Mouse (Mus musculus): ENCODE measurements around the gene Dock1. TPM values are rescaled to one million over a fixed set of nuclear protein-coding genes. Genes with fewer than 3 reads are reported as not detected.

Dock1 gene
- polyA plus RNA-seq (2015; fragmentation: Nextera tagmentation; extraction: Ambion mirVana), result 29.0 and 31.8 TPM in 2 replicates

- Histone ChIP-seq H3K27ac (peak within 1 kb of the TSS; percentile 93), H3K4me2 (peak within 1 kb of the TSS; percentile 63), H3K4me3 (replicated peaks) (peak within 1 kb of the TSS; percentile 79), H3K4me1 (peaks cover 32% of the 10 kb centered on the region), H3K9me3 (no peaks in the 10 kb centered on the region), H3K27me3 (replicated peaks) (no peaks in the 10 kb centered on the region), H3K36me3 (no peaks in the 10 kb centered on the region; the same call in 1 of the 2 replicates), H3K9ac (peak within 1 kb of the TSS; percentile 86)
- peak; percentile 89 for ATAC-seq (ENCODE audit: insufficient read depth, low FRiP score, low read depth)
- 1% methylated on average over 77 of the region's 77 CpGs for WGBS
These were observed at the start of gene Dock1 for GRCm38 (mm10) chr7:134670312-134671002. TSS of gene Dock1 (plus strand) at chr7:134670654.

- no peak overlapping the region for H3K4me3 ChIP-seq (replicated peaks)
- H3K4me2 ChIP-seq, result no peak overlapping the region
- no peak overlapping the region for H3K9ac ChIP-seq
- no peaks in the 10 kb centered on the region for H3K36me3 ChIP-seq
- no peaks in the 10 kb centered on the region for H3K27me3 ChIP-seq (replicated peaks)
- no peak for ATAC-seq (ENCODE audit: insufficient read depth, low FRiP score, low read depth)
- no peak overlapping the region for H3K27ac ChIP-seq
- no peaks in the 10 kb centered on the region for H3K4me1 ChIP-seq
- WGBS, result 82% methylated on average over 4 of the region's 4 CpGs
- H3K9me3 ChIP-seq, result no peaks in the 10 kb centered on the region
These were observed 42.5 kb upstream of the Dock1 start for GRCm38 (mm10) chr7:134627906-134628305.

GRCm38 (mm10) chr7:134650246-134650830 is 20.1 kb upstream of the Dock1 start:
- no peaks in the 10 kb centered on the region for H3K36me3 ChIP-seq
- no peak overlapping the region for H3K4me3 ChIP-seq (replicated peaks)
- no peak for ATAC-seq (ENCODE audit: insufficient read depth, low FRiP score, low read depth)
- H3K27ac ChIP-seq, result no peak overlapping the region
- no peaks in the 10 kb centered on the region for H3K9me3 ChIP-seq
- 78% methylated on average over 8 of the region's 8 CpGs for WGBS
- H3K4me2 ChIP-seq, result no peak overlapping the region
- H3K4me1 ChIP-seq, result no peaks in the 10 kb centered on the region
- no peak overlapping the region for H3K9ac ChIP-seq
- H3K27me3 ChIP-seq (replicated peaks), result no peaks in the 10 kb centered on the region

- Histone ChIP-seq H3K4me2 (no peak overlapping the region), H3K27ac (no peak overlapping the region), H3K27me3 (replicated peaks) (no peaks in the 10 kb centered on the region), H3K9ac (no peak overlapping the region), H3K36me3 (no peaks in the 10 kb centered on the region), H3K9me3 (no peaks in the 10 kb centered on the region), H3K4me3 (replicated peaks) (no peak overlapping the region), H3K4me1 (no peaks in the 10 kb centered on the region)
- ATAC-seq (ENCODE audit: insufficient read depth, low FRiP score, low read depth), result no peak
- WGBS, result 68% methylated on average over 3 of the region's 3 CpGs
These were observed 19.4 kb upstream of the Dock1 start for GRCm38 (mm10) chr7:134651071-134651470.

- Histone ChIP-seq H3K36me3 (no peaks in the 10 kb centered on the region), H3K4me1 (no peaks in the 10 kb centered on the region), H3K27me3 (replicated peaks) (no peaks in the 10 kb centered on the region), H3K27ac (no peak overlapping the region), H3K9me3 (no peaks in the 10 kb centered on the region), H3K4me3 (replicated peaks) (no peak overlapping the region), H3K9ac (no peak overlapping the region), H3K4me2 (no peak overlapping the region)
- 10% methylated on average over 2 of the region's 2 CpGs for WGBS
- ATAC-seq (ENCODE audit: insufficient read depth, low FRiP score, low read depth), result 0 out of 2 replicates have a peak, but pooled peaks have one; percentile 27
These were observed 7.2 kb upstream of the Dock1 start for GRCm38 (mm10) chr7:134663241-134663640.

- ATAC-seq (ENCODE audit: insufficient read depth, low FRiP score, low read depth), result no peak
- Histone ChIP-seq H3K9me3 (no peaks in the 10 kb centered on the region), H3K4me1 (peaks cover 8% of the 10 kb centered on the region), H3K4me3 (replicated peaks) (no peak overlapping the region), H3K27ac (0 out of 2 replicates have a peak overlapping the region, but pooled peaks have one; percentile 13), H3K36me3 (no peaks in the 10 kb centered on the region), H3K27me3 (replicated peaks) (no peaks in the 10 kb centered on the region), H3K9ac (no peak overlapping the region), H3K4me2 (no peak overlapping the region)
- WGBS, result 61% methylated on average over 5 of the region's 5 CpGs
These were observed 4.7 kb upstream of the Dock1 start for GRCm38 (mm10) chr7:134665642-134666282.

GRCm38 (mm10) chr7:134667271-134667702 is 3.2 kb upstream of the Dock1 start:
- Histone ChIP-seq H3K4me2 (no peak overlapping the region), H3K4me1 (peaks cover 18% of the 10 kb centered on the region), H3K36me3 (no peaks in the 10 kb centered on the region), H3K9ac (no peak overlapping the region), H3K27ac (no peak overlapping the region), H3K27me3 (replicated peaks) (no peaks in the 10 kb centered on the region), H3K9me3 (no peaks in the 10 kb centered on the region), H3K4me3 (replicated peaks) (no peak overlapping the region)
- WGBS, result 82% methylated on average over 4 of the region's 4 CpGs
- no peak for ATAC-seq (ENCODE audit: insufficient read depth, low FRiP score, low read depth)

- 80% methylated on average over 14 of the region's 14 CpGs for WGBS
- H3K4me2 ChIP-seq, result peak overlapping the region; percentile 63
- no peaks in the 10 kb centered on the region for H3K9me3 ChIP-seq
- no peak overlapping the region for H3K9ac ChIP-seq
- no peak for ATAC-seq (ENCODE audit: insufficient read depth, low FRiP score, low read depth)
- peak overlapping the region; percentile 93; the same call in 1 of the 2 replicates for H3K27ac ChIP-seq
- H3K4me3 ChIP-seq (replicated peaks), result peak overlapping the region; percentile 79
- no peaks in the 10 kb centered on the region for H3K27me3 ChIP-seq (replicated peaks)
- H3K4me1 ChIP-seq, result peaks cover 27% of the 10 kb centered on the region
- no peaks in the 10 kb centered on the region; the same call in 1 of the 2 replicates for H3K36me3 ChIP-seq
These were observed 761 bp upstream of the Dock1 start for GRCm38 (mm10) chr7:134669474-134670311.

- Histone ChIP-seq H3K27me3 (replicated peaks) (no peaks in the 10 kb centered on the region), H3K27ac (peak overlapping the region; percentile 93), H3K4me3 (replicated peaks) (peak overlapping the region; percentile 79), H3K4me2 (peak overlapping the region; percentile 63), H3K9me3 (no peaks in the 10 kb centered on the region), H3K4me1 (peaks cover 32% of the 10 kb centered on the region), H3K36me3 (no peaks in the 10 kb centered on the region; the same call in 1 of the 2 replicates), H3K9ac (peak overlapping the region; percentile 86)
- 2% methylated on average over 28 of the region's 28 CpGs for WGBS
- peak; percentile 59 for ATAC-seq (ENCODE audit: insufficient read depth, low FRiP score, low read depth)
These were observed 578 bp downstream of the Dock1 start for GRCm38 (mm10) chr7:134671003-134671461.

GRCm38 (mm10) chr7:134671467-134671901 is 1.0 kb downstream of the Dock1 start:
- no peak for ATAC-seq (ENCODE audit: insufficient read depth, low FRiP score, low read depth)
- 12% methylated on average over 7 of the region's 7 CpGs for WGBS
- no peaks in the 10 kb centered on the region; the same call in 1 of the 2 replicates for H3K36me3 ChIP-seq
- peak overlapping the region; percentile 63 for H3K4me2 ChIP-seq
- H3K9ac ChIP-seq, result peak overlapping the region; percentile 86; the same call in 1 of the 2 replicates
- H3K27me3 ChIP-seq (replicated peaks), result no peaks in the 10 kb centered on the region
- H3K4me1 ChIP-seq, result peaks cover 32% of the 10 kb centered on the region
- H3K9me3 ChIP-seq, result no peaks in the 10 kb centered on the region
- H3K27ac ChIP-seq, result peak overlapping the region; percentile 93
- peak overlapping the region; percentile 79 for H3K4me3 ChIP-seq (replicated peaks)

- Histone ChIP-seq H3K9ac (no peak overlapping the region), H3K4me1 (peaks cover 32% of the 10 kb centered on the region), H3K4me3 (replicated peaks) (no peak overlapping the region), H3K27ac (no peak overlapping the region), H3K27me3 (replicated peaks) (no peaks in the 10 kb centered on the region), H3K4me2 (no peak overlapping the region), H3K9me3 (no peaks in the 10 kb centered on the region), H3K36me3 (no peaks in the 10 kb centered on the region; the same call in 1 of the 2 replicates)
- ATAC-seq (ENCODE audit: insufficient read depth, low FRiP score, low read depth), result no peak
- WGBS, result 70% methylated on average over 5 of the region's 5 CpGs
These were observed 2.7 kb downstream of the Dock1 start for GRCm38 (mm10) chr7:134673135-134673534.

Data from stomach, embryonic 15.5 days (tissue).